Mouse (Mus musculus): ENCODE data around the gene Epp13.
"Not testable (repeated sequence)": the region's sequence is repeated elsewhere in the genome, so short reads cannot be mapped to it uniquely, and the experiment has no call there.

The Epp13 gene

GRCm38 (mm10) chr7:6252410-6252809, at the start of gene Epp13:
Epp13 (plus strand) TSS chr7:6252710.
- no peak for DNase-seq (ENCODE audit: low read depth, low spot score)

- no peak for DNase-seq (ENCODE audit: low read depth, low spot score)
Measured at GRCm38 (mm10) chr7:6204200-6204599, 48.3 kb upstream of the Epp13 start.

- DNase-seq (ENCODE audit: low read depth, low spot score), result no peak
Measured at GRCm38 (mm10) chr7:6213144-6213543, 39.4 kb upstream of the Epp13 start.

GRCm38 (mm10) chr7:6214691-6215090, 37.8 kb upstream of the Epp13 start:
- not testable (repeated sequence) for DNase-seq (ENCODE audit: low read depth, low spot score)

GRCm38 (mm10) chr7:6220147-6220546, 32.4 kb upstream of the Epp13 start:
- no peak for DNase-seq (ENCODE audit: low read depth, low spot score)

- no peak for DNase-seq (ENCODE audit: low read depth, low spot score)
Measured at GRCm38 (mm10) chr7:6221978-6222377, 30.5 kb upstream of the Epp13 start, which contains the start of gene Zscan5b. Zscan5b (plus strand) TSS chr7:6222278.

GRCm38 (mm10) chr7:6228491-6228890, 24.0 kb upstream of the Epp13 start:
- not testable (repeated sequence) for DNase-seq (ENCODE audit: low read depth, low spot score)

GRCm38 (mm10) chr7:6239787-6240186, 12.7 kb upstream of the Epp13 start:
- no peak for DNase-seq (ENCODE audit: low read depth, low spot score)

- DNase-seq (ENCODE audit: low read depth, low spot score), result peak; percentile 54
Measured at GRCm38 (mm10) chr7:6240841-6241425, 11.6 kb upstream of the Epp13 start.

GRCm38 (mm10) chr7:6244361-6245292, 7.9 kb upstream of the Epp13 start:
- no peak for DNase-seq (ENCODE audit: low read depth, low spot score)

- no peak for DNase-seq (ENCODE audit: low read depth, low spot score)
Measured at GRCm38 (mm10) chr7:6254451-6254850, 1.9 kb downstream of the Epp13 start.

- DNase-seq (ENCODE audit: low read depth, low spot score), result no peak
Measured at GRCm38 (mm10) chr7:6257386-6257785, 4.9 kb downstream of the Epp13 start.

GRCm38 (mm10) chr7:6258232-6259220, 6.0 kb downstream of the Epp13 start:
- no peak for DNase-seq (ENCODE audit: low read depth, low spot score)

GRCm38 (mm10) chr7:6260004-6260403, 7.5 kb downstream of the Epp13 start:
- not testable (repeated sequence) for DNase-seq (ENCODE audit: low read depth, low spot score)

GRCm38 (mm10) chr7:6262120-6262519, 9.6 kb downstream of the Epp13 start:
- DNase-seq (ENCODE audit: low read depth, low spot score), result no peak

- no peak for DNase-seq (ENCODE audit: low read depth, low spot score)
Measured at GRCm38 (mm10) chr7:6262984-6263383, 10.5 kb downstream of the Epp13 start.

GRCm38 (mm10) chr7:6265695-6266094, 13.2 kb downstream of the Epp13 start:
- DNase-seq (ENCODE audit: low read depth, low spot score), result peak; percentile 25

- no peak for DNase-seq (ENCODE audit: low read depth, low spot score)
Measured at GRCm38 (mm10) chr7:6277906-6278305, 25.4 kb downstream of the Epp13 start.

GRCm38 (mm10) chr7:6282749-6283148, 30.2 kb downstream of the Epp13 start:
- peak; percentile 82 for DNase-seq (ENCODE audit: low read depth, low spot score)

GRCm38 (mm10) chr7:6283451-6284075, 31.1 kb downstream of the Epp13 start:
- peak; percentile 90 for DNase-seq (ENCODE audit: low read depth, low spot score)

- DNase-seq (ENCODE audit: low read depth, low spot score), result no peak
Measured at GRCm38 (mm10) chr7:6284442-6285012, 32.0 kb downstream of the Epp13 start.

All from mesoderm, embryonic 11.5 days (tissue).